Mouse (Mus musculus) spleen, embryonic (tissue): Measurements from ENCODE around the gene Celf3.

Experiments
- CTCF ChIA-PET: fragments of 350-600 bp; sonication (Branson Sonifier 250); formaldehyde crosslinking; loops from one replicate; lab custom pipeline; 2022; lab: Charles Lee

Celf3 gene

GRCm38 (mm10) chr3:94477981-94478422 is at the start of gene Celf3:
Celf3 (plus strand) TSS chr3:94478295.
- CTCF ChIA-PET = interaction anchor here (0.5 kb wide), 1 partner anchor 1926 kb away, joined by 3 read pairs; no protein-coding TSS in a partner anchor

- CTCF ChIA-PET = no interaction called here
Measured at GRCm38 (mm10) chr3:94430980-94431379, 47.1 kb upstream of the Celf3 start.

- CTCF ChIA-PET = no interaction called here
Measured at GRCm38 (mm10) chr3:94434305-94434704, 43.8 kb upstream of the Celf3 start.

GRCm38 (mm10) chr3:94436420-94436819 is 41.7 kb upstream of the Celf3 start:
- CTCF ChIA-PET = no interaction called here

- CTCF ChIA-PET = no interaction called here
Measured at GRCm38 (mm10) chr3:94441182-94441581, 36.9 kb upstream of the Celf3 start.

GRCm38 (mm10) chr3:94442951-94443596 is 35.0 kb upstream of the Celf3 start, which contains the start of gene Mrpl9:
Mrpl9 (plus strand) TSS chr3:94443318.
- CTCF ChIA-PET = interaction anchor here (0.5 to 0.7 kb wide), 5 partner anchors 9 to 929 kb away, joined by 4 to 12 read pairs (median 5); no protein-coding TSS in a partner anchor

- CTCF ChIA-PET = interaction anchor here (0.5 kb wide), 1 partner anchor 9 kb away, joined by 5 read pairs; no protein-coding TSS in a partner anchor
Measured at GRCm38 (mm10) chr3:94443597-94443964, 34.5 kb upstream of the Celf3 start, which contains the start of gene Oaz3. Oaz3 (minus strand) TSS chr3:94443915.

- CTCF ChIA-PET = no interaction called here
Measured at GRCm38 (mm10) chr3:94449377-94449776, 28.7 kb upstream of the Celf3 start.

- CTCF ChIA-PET = interaction anchor here (0.8 to 1.9 kb wide), 2 partner anchors 12 to 94 kb away, joined by 3 to 10 read pairs; partner anchors contain the start of gene C2cd4d
Measured at GRCm38 (mm10) chr3:94456529-94457000, 21.5 kb upstream of the Celf3 start.

- CTCF ChIA-PET = interaction anchor here (1.9 kb wide), 1 partner anchor 13 kb away, joined by 10 read pairs; no protein-coding TSS in a partner anchor
Measured at GRCm38 (mm10) chr3:94457055-94457454, 21.0 kb upstream of the Celf3 start.

- CTCF ChIA-PET = no interaction called here
Measured at GRCm38 (mm10) chr3:94459834-94460233, 18.3 kb upstream of the Celf3 start.

GRCm38 (mm10) chr3:94463926-94464578 is 14.0 kb upstream of the Celf3 start:
- CTCF ChIA-PET = no interaction called here

- CTCF ChIA-PET = interaction anchor here (0.6 kb wide), 1 partner anchor 135 kb away, joined by 3 read pairs; no protein-coding TSS in a partner anchor
Measured at GRCm38 (mm10) chr3:94465632-94466430, 12.3 kb upstream of the Celf3 start.

- CTCF ChIA-PET = no interaction called here
Measured at GRCm38 (mm10) chr3:94468931-94469330, 9.2 kb upstream of the Celf3 start.

- CTCF ChIA-PET = interaction anchor here (0.8 kb wide), 1 partner anchor 114 kb away, joined by 15 read pairs; no protein-coding TSS in a partner anchor
Measured at GRCm38 (mm10) chr3:94472447-94473114, 5.5 kb upstream of the Celf3 start.

GRCm38 (mm10) chr3:94473115-94473505 is 5.0 kb upstream of the Celf3 start:
- CTCF ChIA-PET = interaction anchor here (0.8 kb wide), 1 partner anchor 114 kb away, joined by 15 read pairs; no protein-coding TSS in a partner anchor

- CTCF ChIA-PET = interaction anchor here (0.8 kb wide), 1 partner anchor 115 kb away, joined by 15 read pairs; no protein-coding TSS in a partner anchor
Measured at GRCm38 (mm10) chr3:94473567-94474232, 4.4 kb upstream of the Celf3 start.

GRCm38 (mm10) chr3:94476301-94477035 is 1.6 kb upstream of the Celf3 start:
- CTCF ChIA-PET = no interaction called here

GRCm38 (mm10) chr3:94477444-94477843 is 651 bp upstream of the Celf3 start:
- CTCF ChIA-PET = interaction anchor here (0.5 kb wide), 1 partner anchor 1926 kb away, joined by 3 read pairs; no protein-coding TSS in a partner anchor
